Mouse (Mus musculus): ENCODE data around the gene Nrros. TPM values are rescaled to one million over a fixed set of nuclear protein-coding genes. Genes with fewer than 3 reads are reported as not detected.
A peak's percentile ranks its signal among the peaks of the same experiment; 100 is the strongest.

The Nrros gene
- total and polyA plus RNA-seq, 3 experiments = 94.5 to 104 (median 101) TPM

DNA sequence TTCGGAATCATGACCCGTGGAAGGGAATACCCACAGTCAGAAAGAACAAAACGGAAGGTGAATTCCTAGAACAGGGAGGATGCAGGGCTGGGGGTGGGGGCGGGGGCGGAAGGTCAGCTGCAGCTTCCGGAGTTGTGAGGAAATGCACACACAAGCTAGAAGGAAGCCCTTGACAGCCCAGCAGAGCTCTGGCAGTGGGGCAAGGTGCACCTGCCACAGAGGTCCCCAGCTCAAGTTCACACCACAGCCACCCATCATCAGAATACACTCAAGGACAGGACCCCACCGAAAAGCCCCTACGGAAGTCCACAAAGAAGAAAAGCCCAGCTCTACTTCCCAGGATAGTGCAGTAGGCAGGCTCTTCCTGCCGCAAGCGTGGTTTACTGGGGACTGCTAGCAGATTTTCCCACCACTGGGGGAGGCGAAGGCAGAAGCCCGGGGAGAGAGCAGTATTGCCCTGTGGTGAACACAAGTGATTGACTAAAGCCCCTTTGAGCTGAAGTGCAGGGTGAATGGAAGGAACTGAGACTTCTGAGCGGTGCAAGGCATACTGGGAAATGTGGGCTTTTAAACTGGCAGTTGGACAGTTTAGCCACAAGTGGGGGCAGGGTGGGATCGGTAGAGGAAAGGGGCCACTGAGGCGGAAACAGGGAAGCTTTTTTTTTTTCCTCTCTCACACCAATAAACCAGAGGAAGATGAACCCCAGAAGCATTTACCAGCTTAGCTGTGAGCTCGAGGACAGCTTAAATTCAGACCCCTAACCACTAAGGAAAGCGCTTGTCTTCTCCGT lies 11.7 kb upstream of the Nrros start:
- H3K27me3 ChIP-seq (ENCODE audit: insufficient read depth, low read length) = no peaks in the 10 kb centered on the region
- H3K9me3 ChIP-seq (replicated peaks) = peaks cover 2% of the 10 kb centered on the region; the same call in 1 of the 2 replicates
- H3K4me3 ChIP-seq (ENCODE audit: low read depth, low read length) = peak overlapping the region; percentile 65; the same call in 1 of the 2 replicates
- peaks cover 56% of the 10 kb centered on the region for H3K4me1 ChIP-seq (ENCODE audit: insufficient read depth, low read depth, low read length)
- DNase-seq (ENCODE audit: low spot score) (peak; percentile 52), ATAC-seq (ENCODE audit: extremely low read depth, insufficient number of reproducible peaks, low FRiP score, poor library complexity, severe bottlenecking) (peak; percentile 71)
- no peaks in the 10 kb centered on the region for H3K36me3 ChIP-seq (replicated peaks)
- TF ChIP-seq CTCF (IDR thresholded peaks at IDR 0.05; ENCODE audit: low read depth, low read length) (no peak), GATA2 (IDR thresholded peaks at IDR 0.05; ENCODE audit: borderline replicate concordance, low read depth, low read length) (no peak), TAL1 (conservative IDR thresholded peaks at IDR 0.05; ENCODE audit: low read depth, low read length) (no peak), GATA1 (IDR thresholded peaks at IDR 0.05; ENCODE audit: borderline replicate concordance, low read length) (no peak), POLR2AphosphoS5 (IDR thresholded peaks at IDR 0.05; ENCODE audit: insufficient replicate concordance, low read depth, low read length) (no peak)

DNA sequence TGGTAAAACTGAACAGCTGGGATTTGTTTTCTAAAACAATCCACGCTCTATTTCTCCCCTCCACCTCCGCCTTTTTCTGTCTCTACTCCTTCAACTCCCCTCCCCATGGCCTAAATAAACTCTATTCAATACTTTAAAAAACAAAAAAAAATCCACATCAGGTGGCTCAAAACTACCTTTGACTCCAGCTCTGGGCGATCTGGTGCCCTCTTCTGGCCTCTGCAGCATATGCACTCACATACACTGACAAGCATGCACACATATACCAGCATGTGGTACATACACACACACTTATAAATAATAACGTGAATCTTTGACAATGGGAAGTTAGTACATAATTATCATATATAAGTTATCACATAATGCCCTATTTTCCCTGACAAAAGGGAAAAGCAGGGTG lies 9.6 kb upstream of the Nrros start:
- no peak for ATAC-seq (ENCODE audit: extremely low read depth, insufficient number of reproducible peaks, low FRiP score, poor library complexity, severe bottlenecking)
- TF ChIP-seq TAL1 (conservative IDR thresholded peaks at IDR 0.05; ENCODE audit: low read depth, low read length) (no peak), POLR2AphosphoS5 (IDR thresholded peaks at IDR 0.05; ENCODE audit: insufficient replicate concordance, low read depth, low read length) (no peak), GATA2 (IDR thresholded peaks at IDR 0.05; ENCODE audit: borderline replicate concordance, low read depth, low read length) (no peak), CTCF (IDR thresholded peaks at IDR 0.05; ENCODE audit: low read depth, low read length) (no peak), GATA1 (IDR thresholded peaks at IDR 0.05; ENCODE audit: borderline replicate concordance, low read length) (no peak)
- DNase-seq (ENCODE audit: low spot score) = no peak
- Histone ChIP-seq H3K4me3 (ENCODE audit: low read depth, low read length) (no peak overlapping the region), H3K27me3 (ENCODE audit: insufficient read depth, low read length) (no peaks in the 10 kb centered on the region), H3K9me3 (replicated peaks) (peaks cover 2% of the 10 kb centered on the region; the same call in 1 of the 2 replicates), H3K36me3 (replicated peaks) (no peaks in the 10 kb centered on the region), H3K4me1 (ENCODE audit: insufficient read depth, low read depth, low read length) (peaks cover 62% of the 10 kb centered on the region)

- Histone ChIP-seq H3K27me3 (ENCODE audit: insufficient read depth, low read length) (no peaks in the 10 kb centered on the region), H3K4me1 (ENCODE audit: insufficient read depth, low read depth, low read length) (peaks cover 62% of the 10 kb centered on the region), H3K36me3 (replicated peaks) (no peaks in the 10 kb centered on the region), H3K9me3 (replicated peaks) (peaks cover 2% of the 10 kb centered on the region; the same call in 1 of the 2 replicates), H3K4me3 (ENCODE audit: low read depth, low read length) (no peak overlapping the region)
- DNase-seq (ENCODE audit: low spot score) (no peak), ATAC-seq (ENCODE audit: extremely low read depth, insufficient number of reproducible peaks, low FRiP score, poor library complexity, severe bottlenecking) (no peak)
- TF ChIP-seq GATA1 (IDR thresholded peaks at IDR 0.05; ENCODE audit: borderline replicate concordance, low read length) (no peak), GATA2 (IDR thresholded peaks at IDR 0.05; ENCODE audit: borderline replicate concordance, low read depth, low read length) (no peak), CTCF (IDR thresholded peaks at IDR 0.05; ENCODE audit: low read depth, low read length) (no peak), TAL1 (conservative IDR thresholded peaks at IDR 0.05; ENCODE audit: low read depth, low read length) (no peak), POLR2AphosphoS5 (IDR thresholded peaks at IDR 0.05; ENCODE audit: insufficient replicate concordance, low read depth, low read length) (no peak)
Observed at GRCm38 (mm10) chr16:32174340-32175005, 9.1 kb upstream of the Nrros start.

- Histone ChIP-seq H3K9me3 (replicated peaks) (peaks cover 2% of the 10 kb centered on the region; the same call in 1 of the 2 replicates), H3K4me1 (ENCODE audit: insufficient read depth, low read depth, low read length) (peaks cover 58% of the 10 kb centered on the region)
- TF ChIP-seq GATA1 (IDR thresholded peaks at IDR 0.05; ENCODE audit: borderline replicate concordance, low read length) = no peak
- TF ChIP-seq CTCF (IDR thresholded peaks at IDR 0.05; ENCODE audit: low read depth, low read length) = no peak
- no peak for TF ChIP-seq TAL1 (conservative IDR thresholded peaks at IDR 0.05; ENCODE audit: low read depth, low read length)
- no peak for TF ChIP-seq POLR2AphosphoS5 (IDR thresholded peaks at IDR 0.05; ENCODE audit: insufficient replicate concordance, low read depth, low read length)
- no peak for TF ChIP-seq GATA2 (IDR thresholded peaks at IDR 0.05; ENCODE audit: borderline replicate concordance, low read depth, low read length)
Observed at GRCm38 (mm10) chr16:32173401-32173800, 8.0 kb upstream of the Nrros start.

DNA sequence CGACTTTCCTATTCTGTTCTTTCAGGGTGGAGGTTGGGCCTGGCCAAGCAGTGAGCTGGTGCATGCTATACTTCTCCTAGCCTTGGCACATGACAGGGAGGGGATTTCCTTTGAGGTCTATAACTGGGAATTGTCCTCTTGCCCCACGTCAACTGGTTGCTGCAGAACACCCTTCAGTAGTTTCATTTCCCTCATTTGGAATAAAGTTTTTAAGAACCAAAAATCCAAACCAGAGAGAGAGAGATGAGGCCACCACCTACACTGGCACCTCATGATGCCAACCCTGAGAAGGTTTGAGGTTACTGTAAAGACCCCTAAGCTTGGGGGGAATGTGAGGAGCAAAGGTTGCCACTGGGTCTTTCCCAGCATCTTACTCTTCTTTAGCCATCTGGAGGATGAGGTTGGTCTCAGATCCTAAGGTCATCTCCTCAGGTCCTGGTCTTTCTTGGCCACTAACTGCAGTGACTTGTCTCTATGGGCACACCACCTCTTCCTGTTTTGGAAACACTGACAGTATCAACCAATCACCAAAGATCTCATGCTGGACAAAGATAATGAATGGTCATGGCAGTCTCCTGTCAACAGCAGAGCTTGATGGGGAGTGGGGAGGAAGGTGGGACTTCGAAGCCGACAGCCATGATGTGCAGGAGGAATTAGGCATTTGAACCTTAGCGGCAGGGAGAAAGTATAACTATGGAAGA lies 5.8 kb upstream of the Nrros start:
- DNase-seq (ENCODE audit: low spot score) (no peak), ATAC-seq (ENCODE audit: extremely low read depth, insufficient number of reproducible peaks, low FRiP score, poor library complexity, severe bottlenecking) (no peak)
- Histone ChIP-seq H3K27me3 (ENCODE audit: insufficient read depth, low read length) (no peaks in the 10 kb centered on the region), H3K9me3 (replicated peaks) (peaks cover 2% of the 10 kb centered on the region; the same call in 1 of the 2 replicates), H3K36me3 (replicated peaks) (no peaks in the 10 kb centered on the region), H3K4me1 (ENCODE audit: insufficient read depth, low read depth, low read length) (peaks cover 52% of the 10 kb centered on the region), H3K4me3 (ENCODE audit: low read depth, low read length) (no peak overlapping the region)
- TF ChIP-seq GATA2 (IDR thresholded peaks at IDR 0.05; ENCODE audit: borderline replicate concordance, low read depth, low read length) = no peak
- TF ChIP-seq POLR2AphosphoS5 (IDR thresholded peaks at IDR 0.05; ENCODE audit: insufficient replicate concordance, low read depth, low read length) = no peak
- no peak for TF ChIP-seq TAL1 (conservative IDR thresholded peaks at IDR 0.05; ENCODE audit: low read depth, low read length)
- TF ChIP-seq GATA1 (IDR thresholded peaks at IDR 0.05; ENCODE audit: borderline replicate concordance, low read length) = no peak
- TF ChIP-seq CTCF (IDR thresholded peaks at IDR 0.05; ENCODE audit: low read depth, low read length) = no peak

More at GRCm38 (mm10) chr16:32173401-32173800, 8.0 kb upstream of the Nrros start:
- Histone ChIP-seq H3K27me3 (ENCODE audit: insufficient read depth, low read length) (no peaks in the 10 kb centered on the region), H3K4me3 (ENCODE audit: low read depth, low read length) (no peak overlapping the region), H3K36me3 (replicated peaks) (no peaks in the 10 kb centered on the region)
- DNase-seq (ENCODE audit: low spot score) = no peak
- no peak for ATAC-seq (ENCODE audit: extremely low read depth, insufficient number of reproducible peaks, low FRiP score, poor library complexity, severe bottlenecking)
